Mouse (Mus musculus) urinary bladder, postnatal 4 days (tissue): ENCODE measurements around the gene Supt16.

Experiments
- DNase-seq, 2 experiments: peaks; one replicate each; pipeline ENCODE4 v3.0.0; 2021 to 2022; ENCODE audit warnings: low spot score in 2 of 2

The Supt16 gene

GRCm38 (mm10) chr14:52146540-52146939 lies 50.7 kb downstream of the Supt16 start:
- DNase-seq: no peak

- no peak for DNase-seq
Measured at GRCm38 (mm10) chr14:52144165-52144564, 53.1 kb downstream of the Supt16 start.

GRCm38 (mm10) chr14:52141445-52142127 lies 55.6 kb downstream of the Supt16 start:
- DNase-seq: no peak

GRCm38 (mm10) chr14:52140577-52141444 lies 56.4 kb downstream of the Supt16 start:
- DNase-seq: no peak

GRCm38 (mm10) chr14:52133584-52133983 lies 63.6 kb downstream of the Supt16 start:
- DNase-seq: no peak

GRCm38 (mm10) chr14:52124636-52125035 lies 72.6 kb downstream of the Supt16 start:
- no peak for DNase-seq

- DNase-seq: peak in 1 of 2 experiments; percentile 70
Measured at GRCm38 (mm10) chr14:52123918-52124317, 73.3 kb downstream of the Supt16 start.

GRCm38 (mm10) chr14:52120169-52120568 lies 77.0 kb downstream of the Supt16 start:
- no peak for DNase-seq

- DNase-seq: peak; percentile 47 to 64
Measured at GRCm38 (mm10) chr14:52118823-52119608, 78.2 kb downstream of the Supt16 start.

GRCm38 (mm10) chr14:52118456-52118822 lies 78.8 kb downstream of the Supt16 start:
- DNase-seq: no peak

GRCm38 (mm10) chr14:52117241-52117640 lies 80.0 kb downstream of the Supt16 start:
- DNase-seq: no peak

GRCm38 (mm10) chr14:52114101-52114500 lies 83.1 kb downstream of the Supt16 start:
- no peak for DNase-seq
